Mouse (Mus musculus): ENCODE results near the gene Gmpr. TPM values are rescaled to one million over a fixed set of nuclear protein-coding genes. Genes with fewer than 3 reads are reported as not detected.

Gene Gmpr
- polyA plus RNA-seq, 1 experiment, result 5.7 TPM

DNA sequence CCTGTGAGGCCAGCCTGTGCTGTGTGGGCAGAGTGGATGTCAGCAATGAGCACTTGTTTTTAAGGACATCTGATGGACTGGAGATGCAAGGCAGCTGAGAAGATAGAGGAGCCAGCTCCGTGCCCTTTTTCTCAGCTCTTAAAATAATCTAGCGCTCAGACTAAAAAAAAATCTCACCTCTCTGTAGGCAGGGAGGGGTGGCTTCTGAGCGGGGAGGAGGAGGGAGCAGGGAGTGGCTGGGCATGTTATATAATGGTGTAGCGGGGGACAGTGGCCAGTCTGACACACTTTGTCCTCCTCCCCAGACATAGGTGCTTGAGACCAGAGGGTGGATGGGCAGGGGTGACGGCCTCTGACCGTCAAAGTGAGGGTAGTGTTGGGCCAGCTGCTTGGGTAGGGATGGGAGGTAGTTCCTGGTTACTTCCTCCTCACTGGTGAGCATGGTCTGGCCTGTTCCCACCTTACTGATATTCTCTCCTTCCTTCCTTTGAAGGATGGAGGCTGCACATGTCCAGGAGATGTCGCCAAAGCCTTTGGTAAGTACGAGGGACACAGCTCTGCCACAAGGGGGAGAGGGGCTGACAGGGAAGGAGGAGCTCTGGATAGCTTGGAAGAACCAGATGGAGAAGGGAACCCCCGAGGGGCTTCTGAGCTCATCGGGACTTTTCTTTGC lies 31.4 kb downstream of the Gmpr start:
- Histone ChIP-seq H3K27ac (ENCODE audit: insufficient read depth, low read length) (no peak overlapping the region), H3K27me3 (ENCODE audit: control insufficient read depth, insufficient read depth, low read length) (no peaks in the 10 kb centered on the region), H3K4me3 (ENCODE audit: extremely low read depth, insufficient read depth, insufficient read length) (no peak overlapping the region), H3K4me1 (ENCODE audit: control insufficient read depth, insufficient read depth, insufficient read length) (no peaks in the 10 kb centered on the region), H3K36me3 (ENCODE audit: control insufficient read depth, insufficient read depth, low read length) (no peaks in the 10 kb centered on the region)
- no peak for DNase-seq (ENCODE audit: low read depth in 1 of 2, low spot score in 2 of 2)
- WGBS, result 58% methylated on average over 10 of the region's 10 CpGs
- TF ChIP-seq CTCF (IDR thresholded peaks at IDR 0.05; ENCODE audit: extremely low read depth, insufficient read depth, insufficient read length, insufficient replicate concordance) (peak; percentile 17; the same call in 1 of the 2 replicates), POLR2A (IDR thresholded peaks at IDR 0.05; ENCODE audit: low read depth, low read length) (no peak)

DNA sequence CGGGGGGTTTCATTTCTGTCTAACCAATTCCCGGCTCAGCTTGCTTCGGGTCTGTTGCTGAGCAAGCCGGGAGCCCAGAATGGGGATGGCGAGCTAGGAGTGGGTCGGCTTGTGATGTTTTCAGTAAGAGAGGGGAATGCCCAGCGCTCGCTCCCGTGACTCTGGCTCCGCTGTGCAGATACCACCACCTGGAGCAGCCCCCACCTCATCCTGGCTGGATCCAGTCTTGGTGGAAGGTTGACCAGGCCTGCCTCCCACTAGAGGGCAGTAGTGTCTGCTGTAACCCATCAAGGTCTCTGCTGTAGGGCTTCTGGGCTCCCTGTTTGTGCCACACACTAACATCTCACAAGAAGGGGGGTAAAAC lies 31.9 kb downstream of the Gmpr start:
- Histone ChIP-seq H3K4me1 (ENCODE audit: control insufficient read depth, insufficient read depth, insufficient read length) (no peaks in the 10 kb centered on the region), H3K36me3 (ENCODE audit: control insufficient read depth, insufficient read depth, low read length) (no peaks in the 10 kb centered on the region), H3K4me3 (ENCODE audit: extremely low read depth, insufficient read depth, insufficient read length) (no peak overlapping the region), H3K27me3 (ENCODE audit: control insufficient read depth, insufficient read depth, low read length) (no peaks in the 10 kb centered on the region), H3K27ac (ENCODE audit: insufficient read depth, low read length) (no peak overlapping the region)
- WGBS, result 51% methylated on average over 10 of the region's 10 CpGs
- DNase-seq (ENCODE audit: low read depth in 1 of 2, low spot score in 2 of 2), result peak; percentile 8 to 23
- no peak for TF ChIP-seq POLR2A (IDR thresholded peaks at IDR 0.05; ENCODE audit: low read depth, low read length)
- TF ChIP-seq CTCF (IDR thresholded peaks at IDR 0.05; ENCODE audit: extremely low read depth, insufficient read depth, insufficient read length, insufficient replicate concordance), result peak; percentile 55; the same call in 1 of the 2 replicates

DNA sequence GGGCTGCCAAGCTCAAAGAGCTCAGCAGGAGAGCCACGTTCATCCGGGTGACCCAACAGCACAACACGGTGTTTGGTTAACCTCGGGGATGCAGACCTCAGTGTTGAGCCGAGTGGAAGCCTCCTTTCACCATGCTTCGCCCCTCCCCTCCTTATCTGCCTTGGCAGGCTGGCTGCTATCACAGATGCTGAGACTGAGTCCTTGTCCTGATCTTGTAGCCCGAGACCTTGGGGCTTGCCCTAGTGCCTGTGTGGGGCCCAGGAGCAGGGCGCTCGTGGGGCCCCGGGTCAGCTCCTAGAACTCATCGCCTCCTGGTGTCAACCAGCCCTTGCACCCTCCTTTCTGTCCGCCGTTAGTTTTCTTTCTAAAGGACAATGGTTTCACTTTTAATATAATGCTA lies 38.7 kb downstream of the Gmpr start:
- Histone ChIP-seq H3K36me3 (ENCODE audit: control insufficient read depth, insufficient read depth, low read length) (no peaks in the 10 kb centered on the region), H3K27me3 (ENCODE audit: control insufficient read depth, insufficient read depth, low read length) (no peaks in the 10 kb centered on the region), H3K27ac (ENCODE audit: insufficient read depth, low read length) (no peak overlapping the region), H3K4me1 (ENCODE audit: control insufficient read depth, insufficient read depth, insufficient read length) (no peaks in the 10 kb centered on the region), H3K4me3 (ENCODE audit: extremely low read depth, insufficient read depth, insufficient read length) (no peak overlapping the region)
- DNase-seq (ENCODE audit: low read depth in 1 of 2, low spot score in 2 of 2), result no peak
- WGBS, result 87% methylated on average over 13 of the region's 13 CpGs
- TF ChIP-seq CTCF (IDR thresholded peaks at IDR 0.05; ENCODE audit: extremely low read depth, insufficient read depth, insufficient read length, insufficient replicate concordance) (no peak), POLR2A (IDR thresholded peaks at IDR 0.05; ENCODE audit: low read depth, low read length) (no peak)

DNA sequence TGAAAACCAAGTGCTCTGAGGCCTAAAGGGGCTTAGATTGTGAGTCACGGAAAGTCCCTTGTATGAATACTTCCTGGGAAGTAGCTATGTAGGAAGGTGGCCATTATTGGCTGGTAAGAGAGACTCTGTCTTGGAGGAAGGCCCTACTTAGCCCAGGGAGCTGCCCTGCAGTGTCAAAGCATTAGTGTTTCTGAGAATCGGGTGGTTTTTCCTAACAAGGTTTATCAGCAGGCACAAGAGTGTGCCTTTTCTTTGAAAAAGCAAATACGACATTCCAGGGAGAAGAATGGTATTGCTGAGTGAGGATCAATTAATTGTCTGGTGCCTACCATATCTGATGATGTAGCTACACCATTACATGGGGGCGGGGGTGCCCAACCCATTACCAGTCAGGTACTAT lies 39.7 kb downstream of the Gmpr start:
- Histone ChIP-seq H3K4me1 (ENCODE audit: control insufficient read depth, insufficient read depth, insufficient read length) (no peaks in the 10 kb centered on the region), H3K27ac (ENCODE audit: insufficient read depth, low read length) (no peak overlapping the region), H3K4me3 (ENCODE audit: extremely low read depth, insufficient read depth, insufficient read length) (no peak overlapping the region), H3K36me3 (ENCODE audit: control insufficient read depth, insufficient read depth, low read length) (no peaks in the 10 kb centered on the region), H3K27me3 (ENCODE audit: control insufficient read depth, insufficient read depth, low read length) (no peaks in the 10 kb centered on the region)
- TF ChIP-seq CTCF (IDR thresholded peaks at IDR 0.05; ENCODE audit: extremely low read depth, insufficient read depth, insufficient read length, insufficient replicate concordance) (no peak), POLR2A (IDR thresholded peaks at IDR 0.05; ENCODE audit: low read depth, low read length) (no peak)
- DNase-seq (ENCODE audit: low read depth in 1 of 2, low spot score in 2 of 2), result no peak
- 85% methylated on average over 4 of the region's 4 CpGs for WGBS

DNA sequence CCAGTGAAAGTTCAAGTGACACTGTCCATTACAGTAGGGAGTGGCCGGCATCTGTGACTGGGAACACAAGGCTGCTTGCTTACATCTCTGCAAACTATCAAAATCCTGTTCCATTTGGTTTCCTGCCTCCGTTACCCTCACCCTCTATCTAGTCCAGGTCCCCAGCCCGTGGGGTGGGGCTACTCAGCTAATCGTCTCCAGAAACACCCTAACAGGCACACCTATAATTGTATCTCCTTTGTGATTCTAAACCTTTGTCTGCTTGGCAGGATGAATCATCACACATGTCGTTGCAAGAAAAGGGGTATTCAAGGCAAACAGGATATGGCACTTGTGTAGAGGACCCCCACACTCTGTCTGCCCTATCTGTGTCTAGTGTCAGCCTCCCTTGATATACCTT lies 40.3 kb downstream of the Gmpr start:
- Histone ChIP-seq H3K4me3 (ENCODE audit: extremely low read depth, insufficient read depth, insufficient read length) (no peak overlapping the region), H3K27me3 (ENCODE audit: control insufficient read depth, insufficient read depth, low read length) (no peaks in the 10 kb centered on the region), H3K36me3 (ENCODE audit: control insufficient read depth, insufficient read depth, low read length) (no peaks in the 10 kb centered on the region), H3K4me1 (ENCODE audit: control insufficient read depth, insufficient read depth, insufficient read length) (no peaks in the 10 kb centered on the region), H3K27ac (ENCODE audit: insufficient read depth, low read length) (no peak overlapping the region)
- 83% methylated on average over 5 of the region's 5 CpGs for WGBS
- TF ChIP-seq CTCF (IDR thresholded peaks at IDR 0.05; ENCODE audit: extremely low read depth, insufficient read depth, insufficient read length, insufficient replicate concordance), result no peak
- no peak for TF ChIP-seq POLR2A (IDR thresholded peaks at IDR 0.05; ENCODE audit: low read depth, low read length)
- DNase-seq (ENCODE audit: low read depth in 1 of 2, low spot score in 2 of 2), result no peak

DNA sequence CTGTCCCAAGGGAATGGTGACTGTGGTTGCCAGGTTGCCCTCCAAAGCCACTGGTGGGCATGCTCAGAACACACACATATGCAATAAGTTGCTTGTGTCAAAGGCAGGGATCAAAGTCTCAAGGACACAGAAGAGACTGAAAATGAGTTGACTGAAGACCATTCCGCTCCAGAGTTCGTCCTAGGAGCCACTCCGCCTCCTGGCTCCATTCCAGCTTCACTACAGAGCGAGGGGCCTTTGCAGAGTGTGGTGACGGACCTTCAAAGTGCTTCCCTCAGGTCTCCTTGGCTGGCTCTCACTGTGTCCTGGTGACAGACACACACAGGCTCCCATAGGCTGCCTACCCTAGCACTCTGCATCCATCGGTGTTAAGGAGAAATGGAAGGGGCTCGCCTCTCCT lies 46.4 kb downstream of the Gmpr start:
- Histone ChIP-seq H3K4me3 (ENCODE audit: extremely low read depth, insufficient read depth, insufficient read length) (no peak overlapping the region), H3K4me1 (ENCODE audit: control insufficient read depth, insufficient read depth, insufficient read length) (no peaks in the 10 kb centered on the region), H3K36me3 (ENCODE audit: control insufficient read depth, insufficient read depth, low read length) (no peaks in the 10 kb centered on the region), H3K27me3 (ENCODE audit: control insufficient read depth, insufficient read depth, low read length) (no peaks in the 10 kb centered on the region), H3K27ac (ENCODE audit: insufficient read depth, low read length) (no peak overlapping the region)
- WGBS, result 94% methylated on average over 7 of the region's 7 CpGs
- no peak for DNase-seq (ENCODE audit: low read depth in 1 of 2, low spot score in 2 of 2)
- TF ChIP-seq POLR2A (IDR thresholded peaks at IDR 0.05; ENCODE audit: low read depth, low read length), result no peak
- no peak for TF ChIP-seq CTCF (IDR thresholded peaks at IDR 0.05; ENCODE audit: extremely low read depth, insufficient read depth, insufficient read length, insufficient replicate concordance)

DNA sequence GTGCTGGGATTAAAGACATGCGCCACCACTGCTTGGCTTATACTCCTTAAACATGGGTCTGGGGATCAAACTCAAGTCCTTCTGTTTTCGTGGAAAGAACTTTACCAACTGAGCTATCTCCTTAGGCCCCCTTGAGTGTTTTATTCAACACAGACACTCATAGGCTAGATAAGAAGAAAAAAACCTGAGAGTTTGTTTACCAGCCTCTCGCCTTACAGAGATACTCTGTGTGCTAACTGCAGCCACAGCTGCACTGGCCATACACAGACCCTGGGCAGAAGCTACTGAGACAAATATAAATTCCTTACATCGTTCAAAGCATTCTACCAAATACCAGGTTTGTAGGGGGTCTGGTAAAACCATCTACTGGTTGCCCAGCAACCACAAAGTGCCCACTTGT lies 51.1 kb downstream of the Gmpr start:
- DNase-seq (ENCODE audit: low read depth in 1 of 2, low spot score in 2 of 2), result no peak
- H3K27ac ChIP-seq (ENCODE audit: insufficient read depth, low read length), result no peak overlapping the region
- no peaks in the 10 kb centered on the region for H3K27me3 ChIP-seq (ENCODE audit: control insufficient read depth, insufficient read depth, low read length)
- H3K4me1 ChIP-seq (ENCODE audit: control insufficient read depth, insufficient read depth, insufficient read length), result no peaks in the 10 kb centered on the region
- H3K4me3 ChIP-seq (ENCODE audit: extremely low read depth, insufficient read depth, insufficient read length), result no peak overlapping the region
- TF ChIP-seq CTCF (IDR thresholded peaks at IDR 0.05; ENCODE audit: extremely low read depth, insufficient read depth, insufficient read length, insufficient replicate concordance), result no peak
- no peak for TF ChIP-seq POLR2A (IDR thresholded peaks at IDR 0.05; ENCODE audit: low read depth, low read length)
- no peaks in the 10 kb centered on the region for H3K36me3 ChIP-seq (ENCODE audit: control insufficient read depth, insufficient read depth, low read length)
- 88% methylated on average over 4 of the region's 4 CpGs for WGBS
